Mouse (Mus musculus): ENCODE measurements at regions not wholly inside any gene's neighbourhood (a gene's known extent, or its start where the extent isn't known, plus 50 kb on each side); places are given as distances from the start of the nearest gene placed in this dataset.

DNA sequence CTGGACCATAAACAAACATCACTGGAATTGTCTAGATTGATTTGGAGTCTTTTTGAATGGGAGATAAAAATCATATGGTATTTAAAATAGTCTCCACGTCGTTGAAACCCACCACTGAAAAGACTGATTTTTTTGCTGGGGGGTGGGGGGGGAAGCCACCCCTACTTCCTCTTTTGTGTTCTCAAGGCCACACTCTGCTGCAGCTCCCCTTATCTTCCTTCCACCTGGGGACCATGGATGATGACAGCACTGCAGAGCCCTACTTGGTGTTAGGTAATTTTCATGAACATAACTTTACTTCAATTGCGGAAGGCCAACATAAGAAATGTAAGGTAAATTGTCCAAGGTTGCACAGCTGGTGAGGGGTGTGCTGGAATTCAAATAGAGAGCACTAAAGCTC is 232.4 kb upstream of the Vrk2 start:
- Histone ChIP-seq H3K27ac (no peak overlapping the region), H3K4me3 (no peak overlapping the region)
- no peak for DNase-seq (ENCODE audit: low spot score in 2 of 2)
- TF ChIP-seq CTCF (conservative IDR thresholded peaks at IDR 0.05) = no peak

DNA sequence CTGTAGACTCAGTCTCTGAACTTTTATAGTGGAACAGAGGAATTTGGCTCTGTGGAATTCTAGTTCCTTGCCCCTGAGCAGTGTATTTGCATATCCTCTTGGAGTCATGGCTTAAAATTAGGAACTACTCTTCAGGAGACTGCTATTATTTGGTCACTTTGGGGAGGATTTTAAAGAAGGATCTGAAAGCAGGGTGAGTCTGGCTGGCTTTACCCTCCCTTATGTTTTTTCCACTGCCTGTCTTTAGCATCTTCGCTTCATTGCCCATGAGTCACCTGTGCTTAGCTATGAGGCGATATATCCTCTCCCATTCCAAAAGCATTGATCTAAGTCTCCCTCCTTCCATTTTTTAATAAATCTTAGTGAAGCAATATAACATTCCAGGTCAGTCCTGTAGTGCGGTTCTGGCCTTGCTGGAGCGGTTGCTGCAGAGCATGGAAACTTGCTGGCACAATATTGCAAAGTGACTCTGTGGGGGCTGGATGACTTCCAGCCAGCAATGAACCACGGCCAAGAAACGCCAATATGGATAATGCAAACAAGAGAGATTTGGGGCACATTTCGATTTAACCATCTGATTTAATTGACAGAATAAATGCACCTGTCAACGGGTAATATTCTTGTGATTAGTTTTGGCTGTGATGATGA is 230.4 kb upstream of the Vrk2 start:
- H3K27ac ChIP-seq = no peak overlapping the region

DNA sequence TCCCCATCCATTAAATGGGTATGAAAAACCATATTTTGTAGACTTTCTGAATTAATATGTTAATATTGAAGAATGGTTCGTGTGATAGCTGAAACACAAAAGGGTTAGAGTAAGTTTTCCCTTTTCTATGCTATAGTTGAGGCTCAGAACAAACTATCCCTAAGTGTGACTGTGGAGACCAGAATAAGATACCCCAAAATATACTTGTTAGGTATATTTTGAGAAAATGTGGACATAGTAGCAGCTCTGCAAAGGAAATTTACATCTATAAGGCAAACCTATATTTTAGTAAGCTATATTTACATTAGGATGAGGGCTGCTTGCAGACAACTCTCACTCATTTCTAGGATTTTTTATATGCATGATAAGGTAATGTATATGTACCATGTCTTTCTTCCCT is 227.3 kb upstream of the Vrk2 start:
- Histone ChIP-seq H3K27ac (no peak overlapping the region), H3K4me3 (no peak overlapping the region)
- no peak for TF ChIP-seq CTCF (conservative IDR thresholded peaks at IDR 0.05)
- DNase-seq (ENCODE audit: low spot score in 2 of 2) = no peak

More for the DNA sequence above, 230.4 kb upstream of the Vrk2 start:
- H3K4me3 ChIP-seq = no peak overlapping the region
- TF ChIP-seq CTCF (conservative IDR thresholded peaks at IDR 0.05) = no peak
- DNase-seq (ENCODE audit: low spot score in 2 of 2) = no peak

DNA sequence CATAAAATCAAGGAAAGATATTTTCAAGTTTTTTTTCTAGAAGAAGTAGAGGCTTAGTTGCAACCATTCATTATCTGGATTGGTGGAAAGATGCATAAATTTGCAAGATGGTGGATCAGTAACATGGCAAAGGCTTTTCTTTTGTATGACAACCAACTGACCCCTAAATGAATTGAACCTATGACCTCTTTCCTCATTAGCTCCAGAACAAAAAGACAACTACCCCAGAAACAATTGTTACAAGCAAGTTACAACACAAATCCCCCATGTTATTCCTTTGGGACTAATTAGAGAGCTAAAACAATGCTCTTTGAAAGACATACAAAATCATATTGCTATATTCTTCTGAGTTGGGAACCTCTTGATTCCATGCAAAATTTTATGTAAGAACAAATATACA is 223.5 kb upstream of the Vrk2 start:
- H3K4me3 ChIP-seq = no peak overlapping the region
- H3K27ac ChIP-seq = no peak overlapping the region
- TF ChIP-seq CTCF (conservative IDR thresholded peaks at IDR 0.05) = no peak
- DNase-seq (ENCODE audit: low spot score in 2 of 2) = no peak

DNA sequence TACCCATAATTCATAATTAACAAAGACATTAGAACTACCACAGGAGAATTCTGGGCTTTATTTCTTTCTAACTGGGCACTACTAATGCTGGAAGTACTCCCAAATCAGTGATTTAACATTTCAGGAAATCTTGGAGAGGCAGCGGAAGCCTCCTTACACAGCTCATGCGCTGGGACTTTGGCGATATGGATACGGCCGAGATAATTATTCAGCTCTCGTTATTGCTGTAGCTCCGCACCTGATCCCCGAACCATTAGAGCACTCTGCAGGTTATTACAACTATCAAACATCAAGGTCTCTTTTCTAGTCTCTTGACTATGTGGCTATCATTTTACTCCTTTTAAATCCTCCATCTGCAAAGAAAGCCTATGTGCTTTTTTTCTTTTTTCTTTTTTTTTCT is 221.3 kb upstream of the Vrk2 start:
- TF ChIP-seq CTCF (conservative IDR thresholded peaks at IDR 0.05) = no peak
- no peak overlapping the region for H3K4me3 ChIP-seq
- H3K27ac ChIP-seq = no peak overlapping the region
- DNase-seq (ENCODE audit: low spot score in 2 of 2) = no peak

DNA sequence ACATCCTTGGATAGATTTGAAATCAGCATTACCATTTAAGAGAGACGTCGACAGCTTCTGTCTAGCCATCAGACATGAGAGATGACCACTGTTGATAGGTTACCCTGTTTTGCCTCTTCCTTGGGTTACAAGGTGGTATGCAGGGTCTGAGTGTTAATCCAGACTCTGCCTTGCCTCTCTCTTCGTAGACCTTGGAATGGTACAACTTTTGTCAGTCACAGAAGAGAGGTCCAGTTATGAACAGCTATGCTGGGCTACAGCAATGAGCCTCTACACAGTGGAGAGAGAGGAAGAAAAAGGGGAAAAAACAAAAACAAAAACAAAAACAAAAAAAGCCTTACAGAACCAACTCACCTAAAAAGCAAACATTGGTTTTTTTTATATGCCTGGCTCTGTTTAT is 220.8 kb upstream of the Vrk2 start:
- no peak for DNase-seq (ENCODE audit: low spot score in 2 of 2)
- H3K4me3 ChIP-seq = no peak overlapping the region
- no peak for TF ChIP-seq CTCF (conservative IDR thresholded peaks at IDR 0.05)

DNA sequence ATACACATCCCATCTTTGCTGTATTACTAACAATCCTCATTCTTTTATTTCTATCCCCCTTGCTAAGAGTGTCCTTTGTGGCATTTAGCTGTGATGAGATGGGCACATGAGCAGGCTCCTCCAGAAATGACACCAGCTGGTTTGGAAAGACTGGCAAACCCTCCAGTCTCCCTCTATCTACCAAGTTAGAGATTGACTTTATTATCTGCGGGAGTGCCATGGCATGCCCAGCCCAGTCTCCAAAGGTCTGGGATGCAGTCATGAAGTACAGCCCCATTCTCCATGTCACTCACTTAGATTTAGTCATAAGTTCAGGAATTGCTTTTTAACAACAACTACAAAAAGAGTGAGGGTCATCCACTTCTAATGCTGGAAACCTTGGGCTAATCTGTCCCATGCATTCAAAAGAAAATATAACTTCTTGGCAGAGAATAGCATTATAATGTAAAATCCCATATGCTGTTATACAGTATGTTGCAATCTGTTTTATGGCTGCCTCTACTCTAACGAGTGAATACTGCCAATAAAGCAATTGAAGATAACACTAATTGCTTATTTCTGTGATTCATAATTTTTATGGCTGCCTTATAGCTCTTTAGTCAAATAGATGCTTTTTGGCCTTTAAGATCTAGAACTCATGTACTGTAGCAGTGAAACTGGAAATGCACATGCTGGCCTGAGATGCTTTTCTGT is 208.6 kb upstream of the Vrk2 start:
- H3K27ac ChIP-seq = no peak overlapping the region
- H3K4me3 ChIP-seq = no peak overlapping the region
- DNase-seq (ENCODE audit: low spot score in 2 of 2) = no peak
- no peak for TF ChIP-seq CTCF (conservative IDR thresholded peaks at IDR 0.05)

More for the DNA sequence above, 220.8 kb upstream of the Vrk2 start:
- H3K27ac ChIP-seq = no peak overlapping the region

DNA sequence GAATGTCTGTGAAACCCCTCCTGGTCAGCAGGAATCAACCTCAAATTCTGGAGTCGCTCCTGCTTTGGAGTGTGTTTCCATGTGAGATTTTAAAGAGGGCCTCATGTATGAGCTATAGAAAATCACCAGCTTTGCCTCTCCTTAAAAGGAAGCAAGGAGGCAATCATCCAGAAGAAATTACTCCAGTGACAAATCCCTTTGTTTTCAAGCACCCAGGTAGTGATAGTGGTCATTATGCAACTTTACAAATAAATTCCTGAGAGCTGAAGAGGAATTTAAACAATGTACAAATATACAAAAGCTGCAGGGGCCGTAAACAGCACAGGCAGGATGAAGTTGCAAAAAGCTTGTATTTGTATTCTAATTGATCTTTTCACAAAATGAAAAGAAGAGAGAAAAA is 206.5 kb upstream of the Vrk2 start:
- no peak for TF ChIP-seq CTCF (conservative IDR thresholded peaks at IDR 0.05)
- DNase-seq (ENCODE audit: low spot score in 2 of 2) = no peak
- peak overlapping the region; percentile 29 for H3K27ac ChIP-seq
- H3K4me3 ChIP-seq = no peak overlapping the region

DNA sequence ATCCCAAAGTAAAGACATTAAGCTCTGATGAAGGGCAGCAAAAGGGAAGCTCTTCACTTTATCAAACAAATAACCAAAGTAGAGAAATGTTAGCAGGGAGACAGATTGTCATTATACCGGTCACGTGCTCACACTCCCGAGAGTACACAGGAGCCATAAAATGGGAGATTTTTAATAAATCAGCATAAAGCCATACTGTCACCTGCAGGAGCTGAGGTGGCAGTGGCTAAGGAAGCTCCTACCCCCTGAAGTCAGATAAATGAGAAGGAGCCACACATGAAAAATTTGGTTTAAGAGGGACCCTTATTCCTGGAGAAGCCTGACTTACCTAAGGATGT is 200.8 kb upstream of the Vrk2 start:
- no peak for TF ChIP-seq CTCF (conservative IDR thresholded peaks at IDR 0.05)
- Histone ChIP-seq H3K27ac (no peak overlapping the region), H3K4me3 (no peak overlapping the region)
- DNase-seq (ENCODE audit: low spot score in 2 of 2) = no peak

DNA sequence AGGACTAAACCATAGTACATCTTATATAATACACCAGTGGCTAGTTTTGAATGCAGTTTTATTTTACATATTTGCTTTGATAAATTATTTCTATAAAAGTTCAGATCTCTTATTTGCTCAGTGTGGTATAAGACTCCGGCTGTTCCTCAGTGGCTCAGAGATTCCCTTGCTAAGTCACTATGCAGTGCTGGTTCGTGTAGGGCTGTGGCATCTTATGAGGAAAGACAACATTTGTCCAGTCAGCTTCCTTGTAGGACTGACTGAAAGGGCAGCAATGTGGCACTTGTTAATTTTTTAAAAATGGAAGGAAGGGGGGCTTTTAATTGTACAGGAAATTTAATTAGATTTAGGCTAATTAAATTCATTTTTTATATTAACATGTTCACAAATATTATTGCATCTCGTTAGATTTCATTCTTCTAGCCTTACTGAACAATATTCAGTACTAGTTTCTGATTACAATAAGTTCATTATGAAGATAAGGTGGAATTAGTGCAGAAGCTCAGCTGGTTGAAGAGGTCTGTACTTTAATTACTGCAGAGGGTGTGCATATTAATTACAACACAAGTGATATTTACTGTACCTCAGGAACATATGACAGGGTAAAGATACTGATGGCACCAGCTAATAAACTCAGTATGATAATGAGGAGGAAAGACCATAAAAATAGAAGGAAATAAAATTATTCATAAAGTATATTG is 200.3 kb upstream of the Vrk2 start:
- Histone ChIP-seq H3K27ac (no peak overlapping the region), H3K4me3 (no peak overlapping the region)
- DNase-seq (ENCODE audit: low spot score in 2 of 2) = no peak
- no peak for TF ChIP-seq CTCF (conservative IDR thresholded peaks at IDR 0.05)

DNA sequence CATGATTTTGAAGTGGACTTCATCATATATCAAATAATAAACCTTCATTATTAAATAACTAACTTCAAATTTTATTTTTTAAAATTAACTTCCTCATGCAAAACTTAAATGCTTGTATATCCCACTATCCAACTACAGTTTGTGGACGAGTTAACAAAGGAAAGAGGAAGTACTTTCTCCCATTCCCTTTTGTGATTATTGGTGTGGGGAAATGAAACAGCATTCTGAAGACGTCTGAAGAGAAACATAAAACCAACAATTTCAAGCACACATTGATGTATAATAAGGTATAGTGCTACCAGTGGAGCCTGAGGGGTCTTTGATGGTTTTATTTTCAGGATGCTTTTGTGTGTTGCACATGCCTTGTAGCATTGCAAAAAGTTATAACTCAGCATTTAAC is 195.5 kb upstream of the Vrk2 start:
- DNase-seq (ENCODE audit: low spot score in 2 of 2) = no peak
- TF ChIP-seq CTCF (conservative IDR thresholded peaks at IDR 0.05) = no peak
- Histone ChIP-seq H3K4me3 (no peak overlapping the region), H3K27ac (no peak overlapping the region)

DNA sequence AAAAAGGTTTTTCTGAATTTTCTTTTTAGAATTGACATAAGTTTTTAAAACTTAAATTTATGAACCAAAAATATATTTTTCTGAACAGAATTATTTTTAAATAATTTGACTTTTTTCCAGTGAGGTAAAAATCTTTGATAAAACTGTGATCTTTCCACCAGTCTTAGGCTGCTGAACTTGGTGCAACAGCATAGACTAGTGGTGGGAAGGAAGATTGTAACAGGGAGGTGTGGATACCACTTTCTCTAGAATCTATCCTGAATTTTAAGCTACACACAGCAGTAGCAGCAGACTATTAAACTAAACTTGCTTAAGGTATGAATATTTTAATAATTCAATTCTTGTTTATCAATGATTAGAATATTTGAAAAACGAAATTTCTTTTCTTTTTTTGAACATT is 191.4 kb upstream of the Vrk2 start:
- Histone ChIP-seq H3K27ac (no peak overlapping the region), H3K4me3 (no peak overlapping the region)
- peak in 1 of 2 experiments; percentile 44 for DNase-seq (ENCODE audit: low spot score in 2 of 2)
- TF ChIP-seq CTCF (conservative IDR thresholded peaks at IDR 0.05) = peak; percentile 91

DNA sequence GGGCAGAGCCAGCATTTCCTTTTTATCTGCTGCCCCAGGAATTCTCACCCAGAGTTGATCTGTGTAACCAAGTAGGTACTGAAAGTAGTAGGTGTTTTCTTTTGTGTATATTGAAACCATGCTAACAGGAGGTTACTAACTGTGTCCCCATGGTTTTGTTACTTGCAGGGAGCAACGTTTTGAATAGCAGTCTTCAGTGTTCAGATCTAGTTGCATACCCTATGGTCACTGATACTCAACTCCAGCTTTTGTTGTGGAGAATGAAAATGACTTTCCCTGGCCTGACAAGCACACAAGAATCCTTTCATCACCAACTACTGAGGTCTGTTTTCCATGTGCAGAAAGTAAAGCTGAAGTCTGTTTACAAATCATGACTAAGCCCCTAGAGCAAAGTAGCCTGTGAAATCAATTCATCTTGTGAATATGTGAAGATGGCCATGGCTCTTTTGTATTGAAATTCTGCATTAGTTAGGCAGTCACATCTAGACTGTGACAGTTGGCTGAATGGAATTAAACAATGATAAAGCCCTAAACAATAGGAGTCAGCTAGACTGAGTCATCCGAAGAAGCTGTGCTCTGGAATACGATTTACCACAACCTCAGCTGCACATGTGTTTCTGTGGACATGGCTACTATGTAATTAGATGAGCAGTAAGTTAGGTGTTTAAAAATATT is 179.5 kb upstream of the Vrk2 start:
- H3K4me3 ChIP-seq = no peak overlapping the region
- H3K27ac ChIP-seq = peak overlapping the region; percentile 7; the same call in 1 of the 2 replicates
- peak in 1 of 2 experiments; percentile 3 for DNase-seq (ENCODE audit: low spot score in 2 of 2)
- no peak for TF ChIP-seq CTCF (conservative IDR thresholded peaks at IDR 0.05)
